Mouse (Mus musculus) C2C12 (cell line): ENCODE results near the gene Shank1. TPM values are rescaled to one million over a fixed set of nuclear protein-coding genes. Genes with fewer than 3 reads are reported as not detected.
A peak's percentile ranks its signal among the peaks of the same experiment; 100 is the strongest.

Experiments used
- H3K27me3 ChIP-seq: one replicate; pipeline ENCODE4 v1.6.1; 2011; ENCODE audit not compliant: control insufficient read depth, insufficient read depth, insufficient read length
- H3K36me3 ChIP-seq: one replicate; pipeline ENCODE4 v1.6.1; 2011; ENCODE audit not compliant: control insufficient read depth, insufficient read depth
- H3K4me3 ChIP-seq: one replicate; pipeline ENCODE4 v1.5.1; 2011; ENCODE audit warnings: mild to moderate bottlenecking, control low read depth; ENCODE audit not compliant: poor library complexity, insufficient read depth, severe bottlenecking
- H3K79me2 ChIP-seq: one replicate; pipeline ENCODE4 v1.6.1; 2011; ENCODE audit not compliant: control insufficient read depth, insufficient read depth
- H3K79me3 ChIP-seq: one replicate; pipeline ENCODE4 v1.6.1; 2011; ENCODE audit warnings: low read depth, control low read depth
- H3ac ChIP-seq: one replicate; pipeline ENCODE3; 2011; ENCODE audit warnings: low read depth; ENCODE audit not compliant: control insufficient read depth, insufficient read length
- CEBPB ChIP-seq: IDR thresholded peaks from one replicate; pipeline ENCODE4 v1.6.1; 2011; ENCODE audit warnings: low read depth, mild to moderate bottlenecking, control low read depth, moderate library complexity
- CTCF ChIP-seq: IDR thresholded peaks from one replicate; pipeline ENCODE4 v1.5.1; 2011; ENCODE audit not compliant: control insufficient read depth, insufficient read depth, insufficient read length
- FOSL1 ChIP-seq: IDR thresholded peaks from one replicate; pipeline ENCODE4 v1.8.0; 2011; ENCODE audit warnings: mild to moderate bottlenecking, low read length; ENCODE audit not compliant: poor library complexity, insufficient read depth, severe bottlenecking
- MAX ChIP-seq: IDR thresholded peaks from one replicate; pipeline ENCODE4 v1.6.1; 2011; ENCODE audit warnings: mild to moderate bottlenecking, control low read depth
- MYOD1 ChIP-seq: IDR thresholded peaks from one replicate; pipeline ENCODE4 v1.6.1; 2011; ENCODE audit warnings: low read depth; ENCODE audit not compliant: control insufficient read depth, insufficient read length
- MYOG ChIP-seq: IDR thresholded peaks from one replicate; pipeline ENCODE4 v1.6.1; 2011; ENCODE audit not compliant: control insufficient read depth, insufficient read length; ENCODE audit errors: extremely low read depth
- USF1 ChIP-seq: IDR thresholded peaks from one replicate; pipeline ENCODE4 v1.6.1; 2011; ENCODE audit warnings: low read depth, mild to moderate bottlenecking, control low read depth, moderate library complexity
- polyA plus RNA-seq: library from polyadenylated mRNA; unstranded; fragments of >200 nt; fragmentation: generic; extraction: Trizol; gene quantifications from one replicate; pipeline ENCODE4 v1.2.1, GENCODE M21; 2012; ENCODE audit warnings: missing spikeins

The Shank1 gene
- polyA plus RNA-seq, 1 experiment = under 0.01 TPM

GRCm38 (mm10) chr7:44360792-44361301, 50.8 kb downstream of the Shank1 start:
- no peak for TF ChIP-seq MYOD1
- no peak for TF ChIP-seq MYOG
- no peak for TF ChIP-seq CEBPB
- no peak for TF ChIP-seq USF1
- TF ChIP-seq CTCF = no peak
- TF ChIP-seq FOSL1 = no peak
- no peak for TF ChIP-seq MAX
- no peaks in the 10 kb centered on the region for H3K79me3 ChIP-seq
- no peak overlapping the region for H3K4me3 ChIP-seq

GRCm38 (mm10) chr7:44372678-44373077, 62.6 kb downstream of the Shank1 start:
- no peak for TF ChIP-seq FOSL1
- no peak for TF ChIP-seq USF1
- TF ChIP-seq CTCF = no peak
- TF ChIP-seq MYOG = no peak
- no peak for TF ChIP-seq MYOD1
- Histone ChIP-seq H3K36me3 (no peaks in the 10 kb centered on the region), H3K4me3 (no peak overlapping the region), H3K79me2 (no peaks in the 10 kb centered on the region), H3K79me3 (no peaks in the 10 kb centered on the region), H3ac (no peak overlapping the region), H3K27me3 (peaks cover 6% of the 10 kb centered on the region)

More at GRCm38 (mm10) chr7:44360792-44361301, 50.8 kb downstream of the Shank1 start:
- Histone ChIP-seq H3K36me3 (no peaks in the 10 kb centered on the region), H3K27me3 (peaks cover 66% of the 10 kb centered on the region), H3ac (no peak overlapping the region), H3K79me2 (no peaks in the 10 kb centered on the region)

DNA sequence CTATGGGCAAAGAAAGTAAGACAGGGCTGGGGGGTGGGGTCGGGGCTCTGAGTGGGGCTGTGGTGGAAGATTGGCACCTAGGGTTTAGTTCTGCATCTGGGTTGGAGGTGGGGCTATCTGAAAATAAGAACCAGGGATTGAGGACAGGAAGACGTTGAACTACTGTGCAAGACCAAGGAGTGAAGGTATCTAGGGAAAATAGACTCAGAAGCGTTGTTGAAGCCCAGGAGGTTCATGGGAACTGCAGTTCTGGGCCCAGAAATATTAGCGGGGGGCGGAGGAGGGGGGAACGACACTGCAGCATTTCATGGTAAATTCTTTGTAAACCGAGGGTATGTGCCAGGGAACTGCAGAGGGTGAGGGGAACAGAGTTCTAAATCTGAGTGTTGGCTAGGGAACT, 63.4 kb downstream of the Shank1 start:
- no peak for TF ChIP-seq CTCF
- no peak for TF ChIP-seq USF1
- TF ChIP-seq CEBPB = no peak
- TF ChIP-seq MYOG = no peak
- no peak for TF ChIP-seq MYOD1
- no peak for TF ChIP-seq FOSL1
- TF ChIP-seq MAX = no peak
- no peak overlapping the region for H3ac ChIP-seq

DNA sequence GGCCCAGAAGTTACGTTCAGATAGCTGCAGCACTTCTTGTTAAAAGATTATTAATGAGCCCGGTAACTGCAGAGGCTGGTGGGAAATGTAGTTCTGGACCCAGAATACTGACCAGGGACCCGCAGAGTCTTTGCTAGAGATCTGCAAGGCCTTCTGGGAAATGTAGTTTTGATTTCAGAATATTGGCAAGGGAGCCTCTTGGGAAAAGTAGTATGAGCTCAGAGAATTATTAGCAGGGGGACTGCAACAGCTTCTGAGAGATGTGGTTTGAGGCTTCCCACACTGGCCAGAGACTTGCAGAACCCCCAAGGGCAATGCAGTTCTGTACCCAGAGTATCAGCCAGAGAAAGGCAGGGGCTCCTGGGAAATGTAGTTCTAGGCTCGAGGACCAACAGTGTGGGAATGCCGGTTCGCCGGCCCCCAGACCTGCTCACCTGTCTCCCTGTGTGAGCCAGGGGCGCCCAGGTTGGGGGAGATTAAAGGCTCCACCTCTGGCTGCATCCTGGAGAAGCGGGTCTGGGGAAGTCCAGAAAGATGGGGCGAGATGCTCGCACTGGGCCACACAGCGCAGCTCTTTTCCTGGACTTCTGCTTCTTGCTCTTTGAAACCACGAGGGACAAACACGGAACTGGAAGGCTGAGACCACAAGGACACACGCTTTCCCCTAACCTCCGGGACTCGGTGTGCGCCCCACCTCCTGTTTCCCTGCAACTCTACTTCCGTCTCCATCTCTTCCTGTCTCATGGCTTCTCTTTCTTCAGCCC, 64.0 kb downstream of the Shank1 start:
- Histone ChIP-seq H3K79me2 (no peaks in the 10 kb centered on the region), H3K27me3 (peaks cover 6% of the 10 kb centered on the region), H3K4me3 (peak overlapping the region; percentile 14), H3ac (peak overlapping the region; percentile 27), H3K79me3 (no peaks in the 10 kb centered on the region), H3K36me3 (no peaks in the 10 kb centered on the region)
- TF ChIP-seq MAX (no peak), CEBPB (no peak), CTCF (no peak)

More for the DNA sequence above, 63.4 kb downstream of the Shank1 start:
- no peaks in the 10 kb centered on the region for H3K79me3 ChIP-seq
- no peak overlapping the region for H3K4me3 ChIP-seq
- H3K79me2 ChIP-seq = no peaks in the 10 kb centered on the region
- H3K36me3 ChIP-seq = no peaks in the 10 kb centered on the region
- H3K27me3 ChIP-seq = peaks cover 6% of the 10 kb centered on the region

DNA sequence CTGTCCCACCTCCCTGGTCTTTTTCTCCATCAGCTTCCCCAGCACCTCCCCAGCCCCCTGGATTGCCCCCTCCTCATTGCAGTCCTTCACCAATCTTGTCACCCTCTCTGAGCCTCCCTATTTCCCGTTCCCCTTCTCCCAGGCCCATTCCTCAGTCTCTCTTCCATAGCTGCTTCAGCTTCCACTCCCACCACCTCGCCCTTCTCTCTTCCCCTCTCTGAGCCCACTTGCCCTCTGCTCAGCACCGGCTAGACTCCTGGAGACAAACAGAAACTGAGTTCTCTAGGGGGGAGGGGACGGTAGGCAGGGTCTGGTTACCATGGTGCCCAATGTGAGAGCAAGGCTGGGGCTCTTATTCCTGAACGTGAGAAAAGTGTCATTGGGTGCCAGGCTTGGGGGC, 64.7 kb downstream of the Shank1 start:
- H3K27me3 ChIP-seq = peaks cover 6% of the 10 kb centered on the region
- H3ac ChIP-seq = no peak overlapping the region
- peak overlapping the region; percentile 6 for H3K4me3 ChIP-seq
- no peaks in the 10 kb centered on the region for H3K79me2 ChIP-seq
- no peaks in the 10 kb centered on the region for H3K79me3 ChIP-seq
- H3K36me3 ChIP-seq = no peaks in the 10 kb centered on the region
- TF ChIP-seq MYOD1 (no peak), FOSL1 (no peak), CEBPB (no peak), MAX (no peak), CTCF (no peak)

DNA sequence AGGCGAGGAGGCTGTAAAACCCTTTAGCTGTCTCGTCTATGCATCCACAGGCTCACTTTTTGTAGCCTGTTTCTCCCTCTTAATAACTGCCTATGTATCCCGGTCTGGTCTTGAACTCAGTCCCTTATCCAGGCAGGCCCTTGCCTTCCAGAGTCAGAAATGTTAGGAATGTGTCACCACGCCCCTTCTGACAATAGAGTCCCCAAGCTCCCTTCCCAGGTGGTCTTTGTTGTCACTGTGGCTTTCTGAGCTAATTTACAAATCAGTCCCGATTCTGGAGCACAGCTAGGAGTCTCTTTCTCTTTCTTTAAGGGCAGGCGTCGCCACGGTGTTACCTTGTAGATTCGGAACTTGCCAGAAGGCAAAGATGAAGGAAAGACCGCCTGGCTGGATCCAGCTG, 65.2 kb downstream of the Shank1 start:
- Histone ChIP-seq H3K27me3 (peaks cover 3% of the 10 kb centered on the region), H3K79me3 (no peaks in the 10 kb centered on the region), H3ac (no peak overlapping the region), H3K36me3 (no peaks in the 10 kb centered on the region), H3K4me3 (no peak overlapping the region), H3K79me2 (no peaks in the 10 kb centered on the region)
- TF ChIP-seq FOSL1 (no peak), MYOD1 (no peak), CTCF (no peak)
